8 mouse cellular contexts compared by ENCODE assay signal in the genomic region with DNA sequence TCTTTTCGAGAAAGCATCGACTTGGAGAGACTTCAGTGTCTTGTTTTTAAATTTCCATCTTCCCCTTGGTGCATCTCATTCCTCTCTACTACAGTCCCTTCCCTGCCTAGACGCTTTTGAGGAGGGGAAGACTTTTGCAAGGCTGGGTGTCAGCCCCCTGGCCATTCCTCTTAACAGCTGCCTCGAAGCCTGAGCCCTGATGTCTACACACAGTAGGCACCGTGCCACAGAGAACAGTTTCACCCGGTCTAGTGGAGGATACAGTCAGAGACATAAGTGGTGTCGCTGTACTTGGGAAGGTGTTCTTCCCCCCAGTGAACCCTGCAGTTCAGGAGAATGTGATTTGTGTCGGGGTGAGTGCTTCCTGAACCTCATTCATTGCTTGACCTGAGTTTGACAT. TPM values are rescaled to one million over a fixed set of nuclear protein-coding genes. Genes with fewer than 3 reads are reported as not detected.
A peak's percentile ranks its signal among the peaks of the same experiment; 100 is the strongest.
DNase-seq lines count a peak whose midpoint lies in the region; ATAC-seq and TF ChIP-seq lines count a peak whose summit lies in the region.

No protein-coding gene starts in this region.

- no peaks in the 10 kb centered on the region for H3K27me3 ChIP-seq in liver, adult 2 months (ENCODE audit: control insufficient read depth, insufficient read depth, low read length)
- no peaks in the 10 kb centered on the region for H3K27me3 ChIP-seq in embryonic facial prominence, embryonic 11.5 days (ENCODE audit: control insufficient read depth, insufficient read depth, low read length)
- H3K27me3 ChIP-seq in midbrain, embryonic 12.5 days: no peaks in the 10 kb centered on the region

- H3K79me2 ChIP-seq in liver, adult 2 months (ENCODE audit: control insufficient read depth, insufficient read depth, low read length): peaks cover 12% of the 10 kb centered on the region; the same call in 1 of the 2 replicates

- TF ChIP-seq POLR2A in liver, adult 2 months (IDR thresholded peaks at IDR 0.05; ENCODE audit: extremely low read depth, insufficient read depth, low read length): no peak

- no peaks in the 10 kb centered on the region for H3K9me3 ChIP-seq in embryonic facial prominence, embryonic 11.5 days (replicated peaks; ENCODE audit: control insufficient read depth, low read length)
- no peaks in the 10 kb centered on the region for H3K9me3 ChIP-seq in midbrain, embryonic 12.5 days

- intact Hi-C loops in gastrocnemius, postnatal 36 days (cut with DNase I): no loop called here

- TF ChIP-seq CTCF in liver, adult 2 months (IDR thresholded peaks at IDR 0.05; ENCODE audit: low read depth, low read length): no peak

- 25% methylated on average over 8 of the region's 8 CpGs for WGBS in liver, adult 2 months
- 75% methylated on average over 8 of the region's 8 CpGs for WGBS in embryonic facial prominence, embryonic 11.5 days
- WGBS in midbrain, embryonic 12.5 days: 79% methylated on average over 8 of the region's 8 CpGs

- peak; percentile 45 for DNase-seq in liver, adult 2 months (ENCODE audit: extremely low read depth, low read depth, low spot score)
- no peak for DNase-seq in liver
- DNase-seq in embryonic facial prominence, embryonic 11.5 days (ENCODE audit: low spot score): no peak
- peak; percentile 42 for DNase-seq in induced T-regulatory cell, adult 2 months (ENCODE audit: low read depth)
- DNase-seq in gastrocnemius, postnatal 36 days: no peak
- DNase-seq in frontal cortex, postnatal 25 days (ENCODE audit: low spot score in 2 of 2): no peak

- H3K4me3 ChIP-seq in liver, adult 2 months (ENCODE audit: insufficient read depth, low read depth, low read length): peak overlapping the region; percentile 81
- H3K4me3 ChIP-seq in embryonic facial prominence, embryonic 11.5 days (ENCODE audit: low read depth, low read length): peak overlapping the region; percentile 81
- peak overlapping the region; percentile 63 for H3K4me3 ChIP-seq in midbrain, embryonic 12.5 days

- H3K4me1 ChIP-seq in liver, adult 2 months (ENCODE audit: control insufficient read depth, insufficient read depth, low read length): peaks cover 36% of the 10 kb centered on the region
- no peaks in the 10 kb centered on the region for H3K4me1 ChIP-seq in embryonic facial prominence, embryonic 11.5 days (ENCODE audit: control insufficient read depth, insufficient read depth, low read length)
- H3K4me1 ChIP-seq in midbrain, embryonic 12.5 days: peaks cover 22% of the 10 kb centered on the region

- H3K9ac ChIP-seq in liver, adult 2 months (ENCODE audit: low read depth, low read length): peak overlapping the region; percentile 94
- peak overlapping the region; percentile 94 for H3K9ac ChIP-seq in embryonic facial prominence, embryonic 11.5 days (replicated peaks; ENCODE audit: low read length)
- H3K9ac ChIP-seq in midbrain, embryonic 12.5 days (replicated peaks): peak overlapping the region; percentile 78

- H3K4me2 ChIP-seq in embryonic facial prominence, embryonic 11.5 days (ENCODE audit: low read depth, low read length): peak overlapping the region; percentile 60
- peak overlapping the region; percentile 67 for H3K4me2 ChIP-seq in midbrain, embryonic 12.5 days (replicated peaks)

- ATAC-seq in embryonic facial prominence, embryonic 11.5 days (replicated peaks; ENCODE audit: insufficient number of reproducible peaks, low FRiP score, low TSS enrichment, low read depth): no peak
- ATAC-seq in midbrain, embryonic 12.5 days (ENCODE audit: low FRiP score, low read depth): no peak
- ATAC-seq in erythroid progenitor cell, adult 5-6 weeks (replicated peaks; ENCODE audit: low FRiP score, poor library complexity, severe bottlenecking): no peak

- peak overlapping the region; percentile 96 for H3K27ac ChIP-seq in liver, adult 2 months (replicated peaks; ENCODE audit: insufficient read depth, low read depth, low read length)
- H3K27ac ChIP-seq in embryonic facial prominence, embryonic 11.5 days (replicated peaks; ENCODE audit: low read depth, low read length): no peak overlapping the region
- no peak overlapping the region for H3K27ac ChIP-seq in midbrain, embryonic 12.5 days (replicated peaks)

- H3K36me3 ChIP-seq in liver, adult 2 months (ENCODE audit: control insufficient read depth, insufficient read depth, low read length): peaks cover 4% of the 10 kb centered on the region; the same call in 1 of the 2 replicates
- no peaks in the 10 kb centered on the region; the same call in none of the 2 replicates for H3K36me3 ChIP-seq in embryonic facial prominence, embryonic 11.5 days (replicated peaks; ENCODE audit: control insufficient read depth, insufficient read depth, low read depth, low read length)
- peaks cover 34% of the 10 kb centered on the region for H3K36me3 ChIP-seq in midbrain, embryonic 12.5 days

RNA-seq across cellular contexts. Expression of a gene that starts 0.5 kb away (rescaled TPM):
- 0.07 TPM in 1 of 2 replicates, not detected in the other for total RNA-seq in liver, adult 2 months (2014; rRNA removed)
- polyA plus RNA-seq in liver, adult 2 months (2012; rRNA removed): 0.19 and 0.22 TPM in 2 replicates
- 0.26 and 0.27 TPM in 2 replicates for polyA plus RNA-seq in embryonic facial prominence, embryonic 11.5 days (2014; fragmentation: Nextera tagmentation; extraction: Ambion mirVana)
- polyA plus RNA-seq in midbrain, embryonic 12.5 days (2016; fragmentation: Nextera tagmentation; extraction: Ambion mirVana): 0.38 and 0.64 TPM in 2 replicates
- not detected in 2 replicates for total RNA-seq in erythroid progenitor cell, adult 5-6 weeks (2015; ENCODE audit: low replicate concordance)
- total RNA-seq in erythroid progenitor cell, adult 5-6 weeks (2017; ENCODE audit: low replicate concordance): not detected in 2 replicates
- not detected for total RNA-seq in gastrocnemius, postnatal 36 days (2021)

RNA-seq across cellular contexts. Expression of a gene that starts 1.0 kb away (rescaled TPM):
- total RNA-seq in liver, adult 2 months (2014; rRNA removed): 64.1 and 75.7 TPM in 2 replicates
- polyA plus RNA-seq in liver, adult 2 months (2012; rRNA removed): 159 and 171 TPM in 2 replicates
- 127 and 149 TPM in 2 replicates for polyA plus RNA-seq in embryonic facial prominence, embryonic 11.5 days (2014; fragmentation: Nextera tagmentation; extraction: Ambion mirVana)
- polyA plus RNA-seq in midbrain, embryonic 12.5 days (2016; fragmentation: Nextera tagmentation; extraction: Ambion mirVana): 125 and 131 TPM in 2 replicates
- total RNA-seq in erythroid progenitor cell, adult 5-6 weeks (2015; ENCODE audit: low replicate concordance): 26.8 and 44.7 TPM in 2 replicates
- total RNA-seq in erythroid progenitor cell, adult 5-6 weeks (2017; ENCODE audit: low replicate concordance): 19.9 and 28.5 TPM in 2 replicates
- 10 to 100 TPM; 93.2 to 99.8 TPM for total RNA-seq in gastrocnemius, postnatal 36 days (2021)

RNA-seq across cellular contexts. Expression of a gene that starts 27.0 kb away (rescaled TPM):
- 3.1 and 3.3 TPM in 2 replicates for total RNA-seq in liver, adult 2 months (2014; rRNA removed)
- 5.2 and 5.3 TPM in 2 replicates for polyA plus RNA-seq in liver, adult 2 months (2012; rRNA removed)
- polyA plus RNA-seq in embryonic facial prominence, embryonic 11.5 days (2014; fragmentation: Nextera tagmentation; extraction: Ambion mirVana): 11.0 and 12.1 TPM in 2 replicates
- 6.5 and 9.8 TPM in 2 replicates for polyA plus RNA-seq in midbrain, embryonic 12.5 days (2016; fragmentation: Nextera tagmentation; extraction: Ambion mirVana)
- 6.1 TPM in 1 of 2 replicates, not detected in the other for total RNA-seq in erythroid progenitor cell, adult 5-6 weeks (2015; ENCODE audit: low replicate concordance)
- total RNA-seq in erythroid progenitor cell, adult 5-6 weeks (2017; ENCODE audit: low replicate concordance): 4.6 TPM in 1 of 2 replicates, not detected in the other
- total RNA-seq in gastrocnemius, postnatal 36 days (2021): 1 to 10 TPM; 2.9 to 3.2 TPM

RNA-seq across cellular contexts. Expression of a gene that starts 27.2 kb away (rescaled TPM):
- total RNA-seq in liver, adult 2 months (2014; rRNA removed): 31.8 and 34.8 TPM in 2 replicates
- polyA plus RNA-seq in liver, adult 2 months (2012; rRNA removed): 22.2 and 26.7 TPM in 2 replicates
- polyA plus RNA-seq in embryonic facial prominence, embryonic 11.5 days (2014; fragmentation: Nextera tagmentation; extraction: Ambion mirVana): 107 and 110 TPM in 2 replicates
- polyA plus RNA-seq in midbrain, embryonic 12.5 days (2016; fragmentation: Nextera tagmentation; extraction: Ambion mirVana): 104 and 111 TPM in 2 replicates
- 177 and 218 TPM in 2 replicates for total RNA-seq in erythroid progenitor cell, adult 5-6 weeks (2015; ENCODE audit: low replicate concordance)
- total RNA-seq in erythroid progenitor cell, adult 5-6 weeks (2017; ENCODE audit: low replicate concordance): 324 and 405 TPM in 2 replicates
- total RNA-seq in gastrocnemius, postnatal 36 days (2021): 10 to 100 TPM; 43.4 to 48.3 TPM

RNA-seq across cellular contexts. Expression of a gene that starts 36.1 kb away (rescaled TPM):
- 0.20 TPM in 1 of 2 replicates, not detected in the other for total RNA-seq in liver, adult 2 months (2014; rRNA removed)
- polyA plus RNA-seq in liver, adult 2 months (2012; rRNA removed): 0.23 TPM in 1 of 2 replicates, not detected in the other
- polyA plus RNA-seq in embryonic facial prominence, embryonic 11.5 days (2014; fragmentation: Nextera tagmentation; extraction: Ambion mirVana): 0.91 and 4.9 TPM in 2 replicates
- polyA plus RNA-seq in midbrain, embryonic 12.5 days (2016; fragmentation: Nextera tagmentation; extraction: Ambion mirVana): 6.8 and 11.9 TPM in 2 replicates
- total RNA-seq in erythroid progenitor cell, adult 5-6 weeks (2015; ENCODE audit: low replicate concordance): not detected in 2 replicates
- total RNA-seq in erythroid progenitor cell, adult 5-6 weeks (2017; ENCODE audit: low replicate concordance): not detected in 2 replicates
- 1 to 10 TPM in 1 of 2 experiments, under 1 TPM in 1; 0.91 to 1.2 TPM for total RNA-seq in gastrocnemius, postnatal 36 days (2021)

Comparison
In these comparisons a context has a peak if more than half of its experiments do, and no peak if none do; other contexts are left out.
1. DNase-seq: peak in liver, adult 2 months (single experiment) and induced T-regulatory cell, adult 2 months (single experiment); none in liver (single experiment), embryonic facial prominence, embryonic 11.5 days (single experiment), gastrocnemius, postnatal 36 days (0 of 2) and frontal cortex, postnatal 25 days (0 of 2).
2. Peak in every context shown above with its lines, with median percentiles within 50 percentile points of each other: H3K4me3 ChIP-seq and H3K9ac ChIP-seq.